Mouse (Mus musculus) CH12.LX (cell line): ENCODE data around the gene Cep295nl. TPM values are rescaled to one million over a fixed set of nuclear protein-coding genes. Genes with fewer than 3 reads are reported as not detected.

Experiments
- DNase-seq: peaks from one replicate; pipeline ENCODE4 v3.0.0-alpha.2; 2013; ENCODE audit errors: extremely low read depth
- H3K27ac ChIP-seq: 2 replicates; pipeline ENCODE4 v1.5.1; 2012; ENCODE audit warnings: low read depth, mild to moderate bottlenecking, control low read depth, moderate library complexity; ENCODE audit not compliant: insufficient read depth
- H3K27me3 ChIP-seq: replicated peaks from 2 replicates; pipeline ENCODE3; 2012; ENCODE audit warnings: inconsistent platforms
- H3K36me3 ChIP-seq, 2 experiments: replicated peaks in 1 of 2; 2 replicates each; pipeline versions ENCODE3 to v1.6.1; 2012; ENCODE audit warnings: inconsistent platforms in 1 of 2, low read length in 1 of 2, mild to moderate bottlenecking in 1 of 2, mixed read lengths in 1 of 2, moderate library complexity in 1 of 2; ENCODE audit not compliant: control insufficient read depth in 1 of 2, insufficient read depth in 1 of 2
- H3K4me1 ChIP-seq, 2 experiments: 2 replicates each; pipeline ENCODE4 v1.6.1; 2012; ENCODE audit warnings: inconsistent platforms in 1 of 2, moderate library complexity in 1 of 2; ENCODE audit not compliant: insufficient read depth in 2 of 2, control insufficient read depth in 1 of 2
- H3K4me2 ChIP-seq: 2 replicates; pipeline ENCODE4 v1.6.1; 2012; ENCODE audit warnings: low read depth, mild to moderate bottlenecking, control low read depth; ENCODE audit not compliant: poor library complexity, insufficient read depth, severe bottlenecking
- H3K4me3 ChIP-seq, 3 experiments: fragments of 150-350 bp in 1 of 3; sonication (generic) in 1 of 3; replicated peaks in 1 of 3; 2 replicates each; pipeline versions ENCODE3 to v1.5.1; 2011 to 2012; ENCODE audit warnings: low read depth in 2 of 3, low read length in 2 of 3, mild to moderate bottlenecking in 2 of 3, moderate library complexity in 2 of 3, control low read depth in 1 of 3, improper control_type of control experiment in 1 of 3, inconsistent platforms in 1 of 3, mixed read lengths in 1 of 3; ENCODE audit not compliant: poor library complexity in 1 of 3
- H3K79me2 ChIP-seq: replicated peaks from 2 replicates; pipeline ENCODE4 v1.6.1; 2012; ENCODE audit warnings: mild to moderate bottlenecking, moderate library complexity; ENCODE audit not compliant: control insufficient read depth, poor library complexity, insufficient read depth, severe bottlenecking; ENCODE audit errors: extremely low read depth
- H3K9ac ChIP-seq: 2 replicates; pipeline ENCODE4 v1.6.1; 2012; ENCODE audit warnings: low read depth, mild to moderate bottlenecking, control low read depth, moderate library complexity; ENCODE audit not compliant: insufficient read depth
- H3K9me3 ChIP-seq: replicated peaks from 2 replicates; pipeline ENCODE3; 2012; ENCODE audit warnings: low read length, inconsistent platforms, mixed read lengths
- BHLHE40 ChIP-seq: IDR thresholded peaks from 2 replicates; pipeline ENCODE4 v1.6.1; 2011; ENCODE audit warnings: mild to moderate bottlenecking, low read depth, low read length, improper control_type of control experiment
- CHD1 ChIP-seq: IDR thresholded peaks from 2 replicates; pipeline ENCODE4 v1.6.1; 2012; ENCODE audit warnings: low read depth, low read length, improper control_type of control experiment, inconsistent platforms
- E2F4 ChIP-seq: IDR thresholded peaks from 2 replicates; pipeline ENCODE4 v1.6.1; 2011; ENCODE audit warnings: low read depth, low read length, improper control_type of control experiment; ENCODE audit not compliant: insufficient replicate concordance
- EP300 ChIP-seq: IDR thresholded peaks from 2 replicates; pipeline ENCODE4 v1.6.1; 2011; ENCODE audit warnings: low read length, improper control_type of control experiment
- ETS1 ChIP-seq: conservative IDR thresholded peaks from 2 replicates; pipeline ENCODE4 v1.6.1; 2012; ENCODE audit warnings: low read depth, mild to moderate bottlenecking, inconsistent platforms, low read length, improper control_type of control experiment, moderate library complexity
- GABPA ChIP-seq: IDR thresholded peaks from 2 replicates; pipeline ENCODE4 v1.6.1; 2012; ENCODE audit warnings: low read depth, low read length, improper control_type of control experiment, inconsistent platforms; ENCODE audit not compliant: insufficient replicate concordance
- JUN ChIP-seq: IDR thresholded peaks from 2 replicates; pipeline ENCODE4 v1.6.1; 2011; ENCODE audit warnings: low read depth, mild to moderate bottlenecking, low read length, improper control_type of control experiment, moderate library complexity; ENCODE audit not compliant: insufficient read depth
- KAT2A ChIP-seq: IDR thresholded peaks from 2 replicates; pipeline ENCODE4 v1.6.1; 2012; ENCODE audit warnings: low read length, improper control_type of control experiment, inconsistent platforms; ENCODE audit not compliant: insufficient replicate concordance
- NELFE ChIP-seq: IDR thresholded peaks from 2 replicates; pipeline ENCODE4 v1.6.1; 2011; ENCODE audit warnings: low read depth, low read length, improper control_type of control experiment
- NRF1 ChIP-seq: IDR thresholded peaks from 2 replicates; pipeline ENCODE4 v1.6.1; 2014; ENCODE audit warnings: low read depth, mild to moderate bottlenecking, inconsistent platforms, low read length, improper control_type of control experiment, moderate library complexity
- PAX5 ChIP-seq: IDR thresholded peaks from 2 replicates; pipeline ENCODE4 v1.6.1; 2012; ENCODE audit warnings: low read length, inconsistent platforms, mixed read lengths
- RAD21 ChIP-seq: IDR thresholded peaks from 2 replicates; pipeline ENCODE4 v1.6.1; 2011; ENCODE audit warnings: low read depth, mild to moderate bottlenecking, low read length, improper control_type of control experiment, moderate library complexity
- TBP ChIP-seq: conservative IDR thresholded peaks from 2 replicates; pipeline ENCODE4 v1.6.1; 2011; ENCODE audit warnings: low read depth, low read length, improper control_type of control experiment
- TCF12 ChIP-seq: IDR thresholded peaks from 2 replicates; pipeline ENCODE4 v1.6.1; 2014; ENCODE audit warnings: low read depth, mild to moderate bottlenecking, inconsistent platforms, low read length, improper control_type of control experiment
- UBTF ChIP-seq: IDR thresholded peaks from 2 replicates; pipeline ENCODE4 v1.6.1; 2012; ENCODE audit warnings: low read depth, mild to moderate bottlenecking, inconsistent platforms, low read length, improper control_type of control experiment, moderate library complexity
- dilution Hi-C: fragments of 300-500 bp; cut with MboI; formaldehyde crosslinking; loops from 2 replicates; pipeline ENCODE4 v1.14.3; 2020; ENCODE audit warnings: low sequenced_read_pairs; ENCODE audit not compliant: extremely low pct_unique_long_range_greater_than_20kb, extremely low pct_ligation_motif_present
- in situ Hi-C: fragments of 300-500 bp; cut with MboI; formaldehyde crosslinking; loops from 3 replicates; pipeline ENCODE4 v1.14.3; 2019; ENCODE audit warnings: low sequenced_read_pairs, low pct_ligation_motif_present, low pct_unique_long_range_greater_than_20kb, mixed read lengths
- polyA plus RNA-seq: library from polyadenylated mRNA; unstranded; fragments of >175 nt; gene quantifications from 2 replicates; pipeline ENCODE4 v1.2.1, GENCODE M21; 2012; ENCODE audit warnings: low read depth; ENCODE audit not compliant: insufficient read length
- total RNA-seq, 2 experiments: library from RNA; depleted of rRNA; stranded (reverse); fragments of 300-350 nt in 1 of 2; fragments of >200 nt in 1 of 2; gene quantifications; 2 replicates each; pipeline ENCODE4 v1.2.3; 2012 to 2014

Cep295nl gene
- total and polyA plus RNA-seq, 3 experiments = not detected

- Histone ChIP-seq H3K27me3 (peaks cover 71% of the 10 kb centered on the region), H3K4me1 (peaks cover 10 to 14% of the 10 kb centered on the region in 2 experiments), H3K9ac (no peak overlapping the region), H3K79me2 (no peaks in the 10 kb centered on the region), H3K27ac (no peak overlapping the region), H3K4me2 (no peak overlapping the region), H3K4me3 (no peak overlapping the region), H3K36me3 (no peaks in the 10 kb centered on the region), H3K9me3 (peaks cover 5% of the 10 kb centered on the region)
- in situ Hi-C loops (no loop called here), dilution Hi-C loops (no loop called here)
- TF ChIP-seq UBTF (no peak), PAX5 (no peak), NRF1 (no peak), E2F4 (no peak), EP300 (no peak)
- DNase-seq = no peak
Observed at GRCm38 (mm10) chr11:118371876-118372275, 29.6 kb upstream of the Cep295nl start.

GRCm38 (mm10) chr11:118369657-118370056 lies 27.4 kb upstream of the Cep295nl start:
- in situ Hi-C loops (no loop called here), dilution Hi-C loops (no loop called here)
- Histone ChIP-seq H3K27me3 (peaks cover 58% of the 10 kb centered on the region), H3K4me3 (no peak overlapping the region), H3K36me3 (no peaks in the 10 kb centered on the region), H3K79me2 (no peaks in the 10 kb centered on the region), H3K4me2 (peak overlapping the region; percentile 13; the same call in 1 of the 2 replicates), H3K9me3 (peaks cover 5% of the 10 kb centered on the region), H3K27ac (no peak overlapping the region), H3K4me1 (peaks cover 10 to 23% of the 10 kb centered on the region in 2 experiments), H3K9ac (no peak overlapping the region)
- TF ChIP-seq BHLHE40 (peak; percentile 62), ETS1 (no peak), EP300 (no peak), KAT2A (no peak), TCF12 (no peak), GABPA (no peak), TBP (no peak)
- no peak for DNase-seq

- dilution Hi-C loops (no loop called here), in situ Hi-C loops (no loop called here)
- Histone ChIP-seq H3K4me3 (no peak overlapping the region), H3K4me1 (peaks cover 10 to 20% of the 10 kb centered on the region in 2 experiments), H3K9me3 (peaks cover 5% of the 10 kb centered on the region), H3K9ac (no peak overlapping the region), H3K27ac (no peak overlapping the region), H3K4me2 (no peak overlapping the region), H3K79me2 (no peaks in the 10 kb centered on the region), H3K27me3 (peaks cover 54% of the 10 kb centered on the region), H3K36me3 (no peaks in the 10 kb centered on the region)
- no peak for DNase-seq
- TF ChIP-seq E2F4 (no peak), JUN (no peak), TBP (no peak), CHD1 (no peak), NELFE (no peak), RAD21 (no peak)
Observed at GRCm38 (mm10) chr11:118369251-118369650, 27.0 kb upstream of the Cep295nl start.
